Mouse (Mus musculus): ENCODE results near the gene BC080695. TPM values are rescaled to one million over a fixed set of nuclear protein-coding genes. Genes with fewer than 3 reads are reported as not detected.

BC080695 gene
- 1 to 10 TPM in 1 of 2 experiments, under 1 TPM in 1; 0.19 to 1.3 TPM for polyA plus RNA-seq (2017; shearing (Covaris generic))

DNA sequence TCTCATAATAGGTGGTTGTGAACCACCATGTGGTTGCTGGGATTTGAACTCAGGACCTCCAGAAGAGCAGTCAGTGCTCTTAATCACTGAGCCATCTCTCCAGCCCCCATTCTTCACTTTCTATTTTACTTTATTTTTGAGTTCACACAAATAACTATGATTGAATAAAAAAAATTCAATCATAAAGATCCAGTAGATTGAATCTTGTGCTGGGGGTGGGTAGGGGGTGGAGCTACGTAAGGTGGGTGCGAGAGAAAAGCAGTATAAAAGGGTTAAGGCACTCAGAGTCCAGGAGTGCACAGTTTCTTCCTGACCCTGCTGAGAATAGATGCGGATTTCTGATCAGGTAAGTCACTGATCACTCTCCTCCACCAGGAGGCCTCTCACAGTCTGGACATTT is at the start of gene BC080695, which contains the start of gene Gm13057:
Gene BC080695 (plus strand): TSS at position 301 of the 400 bp plus-strand sequence.
Gene Gm13057 (plus strand): TSS at position 310 of the 400 bp plus-strand sequence.

GRCm38 (mm10) chr4:143511043-143511442 is 40.5 kb upstream of the BC080695 start, which contains the start of gene Gm13043:
Gene Gm13043 (plus strand): TSS chr4:143511343.

GRCm38 (mm10) chr4:143535654-143536053 is 15.8 kb upstream of the BC080695 start, which contains the start of gene Gm13040:
Gene Gm13040 (plus strand): TSS chr4:143535954.

DNA sequence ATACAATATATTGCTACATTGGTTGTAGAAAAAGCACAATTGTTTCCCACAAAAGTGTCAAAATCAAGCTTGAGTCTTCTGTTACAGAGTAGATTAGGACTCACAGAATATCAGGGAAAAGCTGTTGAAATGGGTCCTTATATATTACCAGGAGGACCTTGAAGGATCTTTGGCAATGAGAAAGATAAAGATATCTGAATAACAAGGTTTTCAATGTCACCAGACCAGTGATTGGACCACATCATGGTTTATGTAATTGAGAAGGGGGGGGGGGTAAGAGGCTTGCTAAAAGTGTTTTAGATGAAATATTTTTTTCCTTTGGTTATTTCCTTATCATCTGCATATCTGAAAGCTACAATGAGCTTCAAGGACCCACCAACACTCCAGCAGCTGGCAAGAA is 63.2 kb downstream of the BC080695 start, which contains the start of gene Gm13083:
Gene Gm13083 (plus strand): TSS at position 301 of the 400 bp plus-strand sequence.

Other genes with a start within 250 kb of the BC080695 start
- under 1 TPM in 1 of 2 experiments, not detected in 1; 0.12 TPM for gene Lrrc38, start 201.9 kb upstream of the BC080695 start, polyA plus RNA-seq (2017; shearing (Covaris generic))
- not detected for gene Pramel1, start 157.3 kb upstream of the BC080695 start, polyA plus RNA-seq (2017; shearing (Covaris generic))
- 10 to 100 TPM; 36.3 to 42.8 TPM for gene Pramef8, start 139.3 kb upstream of the BC080695 start, polyA plus RNA-seq (2017; shearing (Covaris generic))
- gene Oog4, start 101.4 kb upstream of the BC080695 start, polyA plus RNA-seq (2017; shearing (Covaris generic)), result under 1 TPM in 1 of 2 experiments, not detected in 1; 0.40 TPM
- gene Gm13043, start 40.4 kb upstream of the BC080695 start, polyA plus RNA-seq (2017; shearing (Covaris generic)), result not detected
- gene Gm13040, start 15.7 kb upstream of the BC080695 start, polyA plus RNA-seq (2017; shearing (Covaris generic)), result not detected
- gene Gm13057, start within 50 bp of the BC080695 start, polyA plus RNA-seq (2017; shearing (Covaris generic)), result under 1 TPM; 0.11 to 0.22 TPM
- under 1 TPM in 1 of 2 experiments, not detected in 1; 0.39 TPM for gene Gm13083, start 63.3 kb downstream of the BC080695 start, polyA plus RNA-seq (2017; shearing (Covaris generic))
- under 1 TPM; 0.25 to 0.34 TPM for gene Gm13088, start 105.5 kb downstream of the BC080695 start, polyA plus RNA-seq (2017; shearing (Covaris generic))
- gene Gm13089, start 151.0 kb downstream of the BC080695 start, polyA plus RNA-seq (2017; shearing (Covaris generic)), result under 1 TPM; 0.23 to 0.31 TPM
- gene Gm13078, start 167.8 kb downstream of the BC080695 start, polyA plus RNA-seq (2017; shearing (Covaris generic)), result under 1 TPM in 1 of 2 experiments, not detected in 1; 0.26 TPM
- not detected for gene Gm13023, start 237.7 kb downstream of the BC080695 start, polyA plus RNA-seq (2017; shearing (Covaris generic))

Data from inflammation-experienced regulatory T-cells (primary cell).